ENCODE assay signal across 28 mouse cellular contexts in the genomic region with DNA sequence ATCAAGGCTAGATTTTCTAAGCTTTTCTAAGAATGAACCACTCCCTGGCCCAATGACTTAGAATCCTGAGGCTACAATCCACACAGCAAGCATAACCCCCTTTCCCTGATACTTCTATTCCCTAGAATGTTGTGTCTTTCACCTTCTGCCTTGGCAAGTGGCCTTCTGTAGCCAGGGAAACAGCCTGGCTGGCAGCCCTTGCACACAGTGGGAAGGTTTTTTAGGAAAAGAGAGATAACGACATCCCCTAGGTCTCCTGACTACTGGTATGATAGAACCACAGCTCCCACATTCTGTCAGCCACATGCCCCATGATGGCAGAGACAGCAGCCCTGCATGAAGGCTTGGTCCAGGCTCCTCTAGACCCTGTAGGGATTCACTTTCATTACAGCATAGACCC. TPM values are rescaled to one million over a fixed set of nuclear protein-coding genes. Genes with fewer than 3 reads are reported as not detected.
DNase-seq lines count a peak whose midpoint lies in the region; ATAC-seq and TF ChIP-seq lines count a peak whose summit lies in the region.
"Had no signal": no experiment of that assay in that cellular context is flagged by ENCODE, and none has a peak within 500 bp of the region (broad histone marks: within the 10 kb centered on the region; RNA-seq: fewer than 3 reads in every experiment).

No protein-coding gene starts in this region.

- H3K4me2 ChIP-seq in forebrain, embryonic 14.5 days (ENCODE audit: low read length) = no peak overlapping the region
- H3K4me2 ChIP-seq in forebrain, embryonic 12.5 days = no peak overlapping the region
- H3K4me2 ChIP-seq: hindbrain, embryonic 13.5 days; limb, embryonic 12.5 days; liver, embryonic 11.5 days; lung, embryonic 15.5 days; midbrain, embryonic 11.5 days; neural tube, embryonic 12.5 days had no signal

- peak; percentile 22 for DNase-seq in forebrain, embryonic 14.5 days (ENCODE audit: low spot score)
- no peak for DNase-seq in heart, embryonic 10.5 days (ENCODE audit: low spot score)
- no peak for DNase-seq in heart, postnatal 25 days (ENCODE audit: low spot score)
- DNase-seq in left cerebral cortex, adult 2 months (ENCODE audit: extremely low spot score in 1 of 2, low spot score in 2 of 2) = no peak
- no peak for DNase-seq in left cerebral cortex, postnatal 25 days (ENCODE audit: low spot score in 2 of 2)
- peak; percentile 54 for DNase-seq in adipocyte (ENCODE audit: low spot score)
- no peak for DNase-seq in right cerebral cortex, postnatal 36 days (ENCODE audit: low spot score in 2 of 2)
- DNase-seq: adrenal gland, postnatal 14 days; cerebellum, adult 11-12 months; gastrocnemius, postnatal 14 days; heart, postnatal 10 days; kidney, adult 9 months; kidney, postnatal 10 days; layer of hippocampus, postnatal 36 days; right cerebral cortex, postnatal 4 days; thymus, adult 18-20 months; thymus, postnatal 25 days had no signal

- no peaks in the 10 kb centered on the region for H3K9me3 ChIP-seq in forebrain, embryonic 14.5 days (replicated peaks; ENCODE audit: control insufficient read depth, low read length)
- H3K9me3 ChIP-seq in forebrain, embryonic 12.5 days = no peaks in the 10 kb centered on the region
- H3K9me3 ChIP-seq in heart, embryonic 10.5 days = no peaks in the 10 kb centered on the region
- H3K9me3 ChIP-seq: hindbrain, embryonic 13.5 days; limb, embryonic 12.5 days; lung, embryonic 15.5 days; neural tube, embryonic 12.5 days had no signal

- no peak for ATAC-seq in forebrain, embryonic 14.5 days
- ATAC-seq in forebrain, embryonic 12.5 days (ENCODE audit: low FRiP score) = no peak
- ATAC-seq: forebrain, embryonic 16.5 days; intestine, postnatal 0 days; Patski had no signal

- H3K36me3 ChIP-seq in forebrain, embryonic 14.5 days (ENCODE audit: control insufficient read depth, insufficient read depth, low read length) = peaks cover 29% of the 10 kb centered on the region
- H3K36me3 ChIP-seq in forebrain, embryonic 12.5 days (replicated peaks) = peaks cover 9% of the 10 kb centered on the region; the same call in 1 of the 2 replicates
- H3K36me3 ChIP-seq in heart, embryonic 10.5 days = no peaks in the 10 kb centered on the region
- H3K36me3 ChIP-seq: limb, embryonic 12.5 days; lung, embryonic 15.5 days had no signal

- H3K4me3 ChIP-seq in forebrain, embryonic 14.5 days (ENCODE audit: low read depth, low read length) = no peak overlapping the region
- H3K4me3 ChIP-seq in forebrain, embryonic 12.5 days (replicated peaks) = no peak overlapping the region
- no peak overlapping the region for H3K4me3 ChIP-seq in heart, embryonic 10.5 days
- no peak overlapping the region for H3K4me3 ChIP-seq in left cerebral cortex, adult 2 months
- H3K4me3 ChIP-seq: hindbrain, embryonic 13.5 days; limb, embryonic 12.5 days; lung, embryonic 15.5 days; myocyte; neural tube, embryonic 12.5 days had no signal

- peaks cover 12% of the 10 kb centered on the region for H3K4me1 ChIP-seq in forebrain, embryonic 14.5 days (ENCODE audit: control insufficient read depth, insufficient read depth, low read length)
- H3K4me1 ChIP-seq in forebrain, embryonic 12.5 days = peaks cover 19% of the 10 kb centered on the region
- peaks cover 55% of the 10 kb centered on the region for H3K4me1 ChIP-seq in heart, embryonic 10.5 days
- H3K4me1 ChIP-seq: neural tube, embryonic 12.5 days had no signal

- intact Hi-C loops in heart, postnatal 25 days (cut with DNase I) = loop anchor here (5.0 kb wide), 1 partner anchor 54 kb away; a partner anchor contains a TSS
- intact Hi-C loops in left cerebral cortex, adult 2 months (cut with DNase I) = no loop called here
- intact Hi-C loops in left cerebral cortex, postnatal 25 days (cut with DNase I) = no loop called here

- 52% methylated on average over 1 of the region's 1 CpGs for WGBS in forebrain, embryonic 14.5 days
- WGBS in forebrain, embryonic 12.5 days = 71% methylated on average over 1 of the region's 1 CpGs
- WGBS in heart, embryonic 10.5 days = 68% methylated on average over 1 of the region's 1 CpGs

- TF ChIP-seq CTCF in left cerebral cortex, adult 2 months (IDR thresholded peaks at IDR 0.05) = no peak

- no peaks in the 10 kb centered on the region for H3K27me3 ChIP-seq in forebrain, embryonic 14.5 days (replicated peaks; ENCODE audit: control insufficient read depth, insufficient read depth, low read length)
- no peaks in the 10 kb centered on the region for H3K27me3 ChIP-seq in forebrain, embryonic 12.5 days
- H3K27me3 ChIP-seq in heart, embryonic 10.5 days (ENCODE audit: insufficient read depth, poor library complexity, severe bottlenecking) = no peaks in the 10 kb centered on the region
- H3K27me3 ChIP-seq: hindbrain, embryonic 13.5 days; limb, embryonic 12.5 days; lung, embryonic 15.5 days; neural tube, embryonic 12.5 days; Patski had no signal

- no peak overlapping the region for H3K9ac ChIP-seq in forebrain, embryonic 14.5 days (ENCODE audit: low read length)
- H3K9ac ChIP-seq in forebrain, embryonic 12.5 days = no peak overlapping the region
- H3K9ac ChIP-seq: hindbrain, embryonic 13.5 days; limb, embryonic 12.5 days; lung, embryonic 15.5 days; neural tube, embryonic 12.5 days had no signal

- no peak overlapping the region for H3K27ac ChIP-seq in forebrain, embryonic 14.5 days (ENCODE audit: low read depth, low read length)
- H3K27ac ChIP-seq in forebrain, embryonic 12.5 days = no peak overlapping the region
- H3K27ac ChIP-seq in heart, embryonic 10.5 days = 0 out of 2 replicates have a peak overlapping the region, but pooled peaks have one; percentile 24
- H3K27ac ChIP-seq in left cerebral cortex, adult 2 months = peak overlapping the region; percentile 76
- H3K27ac ChIP-seq: hindbrain, embryonic 13.5 days; limb, embryonic 12.5 days; lung, embryonic 15.5 days; neural tube, embryonic 12.5 days had no signal

RNA-seq across cellular contexts. Expression of a gene that starts 55.6 kb away (rescaled TPM):
- polyA plus RNA-seq in forebrain, embryonic 14.5 days (2014; fragmentation: Nextera tagmentation; extraction: Ambion mirVana) = 8.0 and 12.0 TPM in 2 replicates
- 17.4 and 18.1 TPM in 2 replicates for polyA plus RNA-seq in forebrain, embryonic 12.5 days (2016; fragmentation: Nextera tagmentation; extraction: Ambion mirVana)
- polyA plus RNA-seq in heart, embryonic 10.5 days (2016; fragmentation: Nextera tagmentation; extraction: Ambion mirVana) = 40.4 and 49.8 TPM in 2 replicates
- 10 to 100 TPM; 47.9 to 78.9 TPM for total RNA-seq in heart, postnatal 25 days (2021)
- total RNA-seq in left cerebral cortex, adult 2 months (2021) = 1 to 10 TPM; 2.1 to 2.9 TPM
- total RNA-seq in left cerebral cortex, postnatal 25 days (2021) = 1 to 10 TPM; 2.2 to 2.3 TPM

Comparison
In these comparisons a context has a peak if more than half of its experiments do, and no peak if none do; other contexts are left out.
1. DNase-seq: peak in forebrain, embryonic 14.5 days (single experiment) and adipocyte (single experiment); none in heart, embryonic 10.5 days (single experiment), heart, postnatal 25 days (single experiment), left cerebral cortex, adult 2 months (0 of 2), left cerebral cortex, postnatal 25 days (0 of 2) and right cerebral cortex, postnatal 36 days (0 of 2).
2. H3K27ac ChIP-seq: peak in heart, embryonic 10.5 days (single experiment) and left cerebral cortex, adult 2 months (single experiment); none in forebrain, embryonic 14.5 days (single experiment) and forebrain, embryonic 12.5 days (single experiment).
3. RNA of a gene that starts 55.6 kb away (total RNA-seq): 47.9 to 78.9 TPM in heart, postnatal 25 days; 2.1 to 2.9 TPM in left cerebral cortex, adult 2 months and 2.2 to 2.3 TPM in left cerebral cortex, postnatal 25 days; every median in the first group is over 10 times any median in the second.